Mouse (Mus musculus): ENCODE results near the gene Slc35b3. TPM values are rescaled to one million over a fixed set of nuclear protein-coding genes. Genes with fewer than 3 reads are reported as not detected.

Gene Slc35b3
- polyA plus RNA-seq (2015; fragmentation: Nextera tagmentation; extraction: Ambion mirVana): 20.9 and 23.8 TPM in 2 replicates

DNA sequence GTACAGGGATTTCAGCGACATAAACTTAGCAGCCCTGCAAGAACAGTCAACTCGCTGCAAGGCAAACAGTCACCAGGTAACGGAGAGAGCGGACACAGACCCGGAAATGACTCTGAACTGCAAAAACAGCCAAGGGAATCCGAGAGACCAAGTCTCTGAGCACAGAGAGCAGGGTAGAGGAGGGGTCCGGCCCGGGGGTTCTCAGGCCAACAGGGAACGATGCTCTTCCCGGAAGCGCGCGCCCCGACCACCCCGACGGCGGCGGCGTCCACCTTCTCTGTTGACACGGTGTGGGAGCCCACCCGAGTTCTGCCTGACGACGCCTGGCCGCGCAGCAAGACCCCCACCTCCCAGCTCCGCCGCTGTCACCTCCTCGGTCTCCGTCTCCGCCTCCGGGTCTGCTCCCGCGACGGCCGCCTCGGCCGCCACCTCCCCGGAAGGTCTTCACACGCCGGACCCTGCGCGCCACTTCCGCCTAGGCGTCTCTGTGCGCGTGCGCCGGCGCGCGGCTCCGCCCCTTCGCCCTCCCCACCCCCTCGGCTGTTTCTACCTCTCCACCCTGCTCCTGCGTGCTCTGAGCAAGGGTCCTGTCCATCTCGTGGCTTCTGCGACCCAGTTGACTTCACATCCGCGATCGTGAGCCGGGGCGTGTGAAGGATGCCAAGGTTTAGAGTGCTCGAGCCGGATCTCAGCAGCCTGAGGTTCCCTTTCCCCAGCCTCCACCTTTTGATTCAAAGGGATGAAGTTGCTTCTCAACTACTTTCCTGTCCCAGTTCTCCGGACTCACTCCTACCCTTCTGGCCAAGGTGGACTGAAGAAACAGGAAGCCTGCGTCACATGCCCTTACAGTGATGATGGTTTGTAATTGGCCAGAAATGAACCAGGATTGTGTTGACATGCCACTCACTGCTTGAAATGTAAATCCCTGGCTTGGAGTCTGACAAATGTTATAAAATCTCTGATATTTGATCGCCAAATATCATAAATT, at the start of gene Slc35b3:
Slc35b3 (minus strand) TSS at position 813 of the 988 bp plus-strand sequence.

All from spleen, postnatal 0 days (tissue).